Mouse (Mus musculus) hindbrain, postnatal 0 days (tissue): Measurements from ENCODE around the gene Urah. TPM values are rescaled to one million over a fixed set of nuclear protein-coding genes. Genes with fewer than 3 reads are reported as not detected.
A peak's percentile ranks its signal among the peaks of the same experiment; 100 is the strongest.

ENCODE experiments used
- ATAC-seq: fragments of 200-750 bp; cut with Nextera tagmentation; 2 replicates; pipeline ENCODE4 v1.8.0; 2017; ENCODE audit warnings: mild to moderate bottlenecking, moderate TSS enrichment, moderate library complexity
- DNase-seq: peaks from one replicate; pipeline ENCODE4 v3.0.0-alpha.2; 2015; ENCODE audit warnings: low spot score
- H3K27ac ChIP-seq: fragments of 300-500 bp; sonication (generic); 2 replicates; pipeline ENCODE4 v1.5.1; 2014; ENCODE audit warnings: mild to moderate bottlenecking
- H3K27me3 ChIP-seq: fragments of 300-500 bp; sonication (generic); 2 replicates; pipeline ENCODE4 v1.6.1; 2014; ENCODE audit warnings: low read length, mixed read lengths; ENCODE audit not compliant: insufficient read depth
- H3K36me3 ChIP-seq: fragments of 300-500 bp; sonication (generic); 2 replicates; pipeline ENCODE4 v1.6.1; 2014; ENCODE audit warnings: low read length, mixed read lengths; ENCODE audit not compliant: insufficient read depth
- H3K4me1 ChIP-seq: fragments of 300-500 bp; sonication (generic); 2 replicates; pipeline ENCODE4 v1.6.1; 2014; ENCODE audit warnings: antibody characterized with exemption, low read length, mixed read lengths; ENCODE audit not compliant: insufficient read depth
- H3K4me2 ChIP-seq: fragments of 300-500 bp; sonication (generic); 2 replicates; pipeline ENCODE4 v1.6.1; 2014; ENCODE audit warnings: low read depth, mild to moderate bottlenecking, low read length, moderate library complexity, mixed read lengths
- H3K4me3 ChIP-seq: fragments of 300-500 bp; sonication (generic); 2 replicates; pipeline ENCODE4 v1.5.1; 2014; ENCODE audit warnings: low read length
- H3K9ac ChIP-seq: fragments of 300-500 bp; sonication (generic); replicated peaks from 2 replicates; pipeline ENCODE4 v1.6.1; 2014; ENCODE audit warnings: mild to moderate bottlenecking, low read length, moderate library complexity, mixed read lengths
- H3K9me3 ChIP-seq: fragments of 300-500 bp; sonication (generic); 2 replicates; pipeline ENCODE4 v1.6.1; 2016; ENCODE audit warnings: low read length, mixed read lengths
- CTCF ChIP-seq: IDR thresholded peaks from 2 replicates; pipeline ENCODE4 v1.5.1; 2016; ENCODE audit warnings: antibody characterized with exemption, control low read depth, low read depth
- WGBS: fragments of 180-500 bp; shearing (Covaris S2); extraction: QIAGEN DNeasy Blood & Tissue Kit; methylation state at CpG from one replicate; pipeline ENCODE4 v1.1.7; 2014; 5-methylcytosine and 5-hydroxymethylcytosine counted together
- polyA plus RNA-seq: library from polyadenylated mRNA; unstranded; fragments of >200 nt; fragmentation: Nextera tagmentation; extraction: Ambion mirVana; gene quantifications from 2 replicates; pipeline ENCODE4 v1.2.1, GENCODE M21; 2015
- total RNA-seq: library from RNA; depleted of rRNA; stranded (reverse); fragments of >200 nt; gene quantifications from 2 replicates; pipeline ENCODE4 v1.2.3, GENCODE M21; 2014

Gene Urah
- total and polyA plus RNA-seq, 2 experiments from 2014 or later: 0.37 to 0.80 TPM

DNA sequence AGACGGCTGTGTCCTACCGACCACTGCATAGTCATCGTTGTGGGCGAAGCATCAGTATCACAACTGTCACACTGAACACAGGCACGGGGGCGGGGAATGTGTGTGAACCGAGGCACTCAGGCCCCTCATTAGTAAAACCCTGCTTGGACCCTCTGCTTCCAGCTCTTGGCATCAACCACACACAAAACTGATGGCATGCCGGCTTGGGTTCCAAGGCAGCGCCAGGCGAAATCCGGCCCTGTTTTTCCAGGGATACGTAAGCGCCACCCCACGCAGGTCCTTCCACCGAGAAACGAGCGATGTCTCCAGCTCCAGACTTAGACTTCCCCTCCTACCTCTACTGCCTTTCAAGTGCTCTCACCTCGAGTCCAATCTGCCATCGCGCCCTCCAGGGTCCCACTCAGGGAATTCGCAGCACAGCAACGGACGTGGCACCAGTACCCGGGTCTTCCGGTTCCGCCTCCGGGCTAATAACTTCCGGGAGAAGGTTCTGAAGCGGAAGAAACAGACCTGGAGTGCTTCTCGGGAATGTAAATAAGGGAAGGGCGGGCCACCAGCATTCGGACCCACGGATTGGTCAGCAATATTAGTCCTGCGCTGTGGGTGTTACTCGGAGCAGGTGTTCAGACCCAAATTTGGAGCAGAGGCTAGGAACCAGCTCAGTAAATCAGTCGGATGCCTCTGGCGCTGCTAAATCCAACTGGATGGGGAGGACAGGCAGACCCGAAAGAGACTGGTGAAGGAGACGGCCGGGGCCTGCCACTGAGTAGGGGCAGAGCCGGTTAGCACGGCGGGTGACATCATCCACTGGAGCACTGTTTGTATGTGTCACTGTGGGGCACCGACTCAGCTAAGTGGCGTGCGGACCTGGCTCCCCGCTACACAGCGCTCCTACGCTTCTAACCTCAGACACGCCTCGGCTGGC lies 21.3 kb downstream of the Urah start, which contains the start of gene Gm45785:
Gene Gm45785 (minus strand): TSS at position 472 of the 925 bp plus-strand sequence.
- WGBS: 1% methylated on average over 51 of the region's 51 CpGs
- peak within 1 kb of the TSS; percentile 80 for H3K9ac ChIP-seq
- peak within 1 kb of the TSS; percentile 96 for H3K27ac ChIP-seq
- peak; percentile 83 for ATAC-seq
- peak within 1 kb of the TSS; percentile 88 for H3K4me3 ChIP-seq
- H3K27me3 ChIP-seq: no peaks in the 10 kb centered on the region
- peaks cover 49% of the 10 kb centered on the region; the same call in 1 of the 2 replicates for H3K36me3 ChIP-seq
- peak within 1 kb of the TSS; percentile 97 for H3K4me2 ChIP-seq
- no peaks in the 10 kb centered on the region for H3K9me3 ChIP-seq
- peak; percentile 40; the same call in 1 of the 2 replicates for TF ChIP-seq CTCF
- H3K4me1 ChIP-seq: peaks cover 23% of the 10 kb centered on the region
- peak; percentile 94 for DNase-seq

DNA sequence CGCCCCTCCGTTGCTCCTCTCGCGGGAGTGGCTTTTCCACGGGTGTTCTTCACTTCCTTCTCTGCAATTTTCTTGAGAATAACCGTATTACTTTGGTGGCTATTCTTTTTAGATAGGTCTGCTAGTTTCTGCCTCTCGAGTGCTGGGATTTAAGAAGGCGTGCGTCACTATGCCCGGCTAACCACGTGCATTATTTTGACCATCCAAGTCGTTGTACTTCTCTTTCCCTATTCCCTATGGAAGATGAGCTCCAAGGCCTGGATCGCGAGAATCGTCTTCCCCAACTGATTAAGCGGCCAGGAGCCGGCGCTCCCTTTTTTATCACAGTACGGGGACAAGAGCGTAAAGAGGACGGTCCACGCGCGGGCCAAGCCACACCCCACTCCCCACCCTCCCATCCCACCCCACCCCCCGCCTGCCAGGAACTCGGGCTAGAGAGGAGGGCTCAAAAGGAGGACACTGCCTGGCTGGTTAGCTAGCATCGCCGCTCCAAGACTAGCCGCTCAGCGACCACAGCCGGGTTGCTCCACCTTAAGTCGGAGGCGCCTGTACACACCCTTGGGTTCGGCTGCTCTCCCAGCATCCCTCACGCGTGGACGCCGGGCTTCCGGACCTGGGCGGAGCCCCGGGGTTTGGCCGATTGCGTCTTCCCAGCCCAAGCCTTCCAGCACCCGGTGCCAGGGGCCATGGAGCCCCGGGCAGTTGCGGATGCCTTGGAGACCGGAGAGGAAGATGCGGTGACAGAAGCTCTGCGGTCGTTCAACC lies 22.1 kb downstream of the Urah start, which contains the start of gene Ric8a:
Gene Ric8a (plus strand): TSS at position 173 of the 765 bp plus-strand sequence.
- peaks cover 52% of the 10 kb centered on the region for H3K36me3 ChIP-seq
- peak within 1 kb of the TSS; percentile 88 for H3K4me3 ChIP-seq
- peak within 1 kb of the TSS; percentile 96 for H3K27ac ChIP-seq
- no peak for TF ChIP-seq CTCF
- peak within 1 kb of the TSS; percentile 97 for H3K4me2 ChIP-seq
- peak; percentile 86 for DNase-seq
- H3K9me3 ChIP-seq: no peaks in the 10 kb centered on the region
- H3K27me3 ChIP-seq: no peaks in the 10 kb centered on the region
- under 1% methylated on average over 50 of the region's 50 CpGs for WGBS
- peak within 1 kb of the TSS; percentile 80 for H3K9ac ChIP-seq
- ATAC-seq: peak; percentile 79
- H3K4me1 ChIP-seq: peaks cover 23% of the 10 kb centered on the region

- H3K9me3 ChIP-seq: no peaks in the 10 kb centered on the region
- H3K9ac ChIP-seq: peak within 1 kb of the TSS; percentile 80
- H3K27ac ChIP-seq: peak within 1 kb of the TSS; percentile 96
- 31% methylated on average over 40 of the region's 40 CpGs for WGBS
- H3K27me3 ChIP-seq: no peaks in the 10 kb centered on the region
- H3K4me2 ChIP-seq: peak within 1 kb of the TSS; percentile 97
- ATAC-seq (peak; percentile 41), DNase-seq (peak; percentile 16)
- H3K4me1 ChIP-seq: peaks cover 23% of the 10 kb centered on the region
- peak within 1 kb of the TSS; percentile 88 for H3K4me3 ChIP-seq
- H3K36me3 ChIP-seq: peaks cover 52% of the 10 kb centered on the region
- TF ChIP-seq CTCF: no peak
These were observed 23.0 kb downstream of the Urah start, which contains the start of gene Bet1l for GRCm38 (mm10) chr7:140857550-140858505. Gene Bet1l, minus strand, starts transcription at chr7:140857577.

- Histone ChIP-seq H3K9ac (no peak overlapping the region; the same call in 1 of the 2 replicates), H3K4me3 (peak overlapping the region; percentile 88), H3K27ac (no peak overlapping the region), H3K4me2 (peak overlapping the region; percentile 97), H3K4me1 (peaks cover 23% of the 10 kb centered on the region), H3K36me3 (peaks cover 52% of the 10 kb centered on the region), H3K9me3 (no peaks in the 10 kb centered on the region), H3K27me3 (no peaks in the 10 kb centered on the region)
- 93% methylated on average over 8 of the region's 8 CpGs for WGBS
- no peak for DNase-seq
- no peak for ATAC-seq
- TF ChIP-seq CTCF: no peak
These were observed 23.9 kb downstream of the Urah start for GRCm38 (mm10) chr7:140858746-140859145.

GRCm38 (mm10) chr7:140859997-140860396 lies 25.2 kb downstream of the Urah start:
- WGBS: 68% methylated on average over 6 of the region's 6 CpGs
- Histone ChIP-seq H3K36me3 (peaks cover 54% of the 10 kb centered on the region), H3K4me3 (no peak overlapping the region), H3K9me3 (no peaks in the 10 kb centered on the region), H3K27me3 (no peaks in the 10 kb centered on the region), H3K4me1 (peaks cover 21% of the 10 kb centered on the region), H3K4me2 (no peak overlapping the region), H3K9ac (no peak overlapping the region), H3K27ac (no peak overlapping the region)
- ATAC-seq: no peak
- no peak for TF ChIP-seq CTCF
- no peak for DNase-seq
